In genomic region chr16:30283743-30284337, GRCm38 (mm10) we compare ENCODE assay signal across 8 mouse cellular contexts. TPM values are rescaled to one million over a fixed set of nuclear protein-coding genes. Genes with fewer than 3 reads are reported as not detected.
DNase-seq lines count a peak whose midpoint lies in the region; ATAC-seq and TF ChIP-seq lines count a peak whose summit lies in the region.

No protein-coding gene starts in this region.

- no peaks in the 10 kb centered on the region for H3K36me3 ChIP-seq in forebrain, postnatal 0 days (ENCODE audit: insufficient read depth)
- no peaks in the 10 kb centered on the region for H3K36me3 ChIP-seq in megakaryocyte, embryonic 14.5 days (replicated peaks; ENCODE audit: low read length)

- no peak overlapping the region for H3K27ac ChIP-seq in forebrain, postnatal 0 days (ENCODE audit: low read depth, low read length)

- TF ChIP-seq CTCF in brain, embryonic 14.5 days (IDR thresholded peaks at IDR 0.05; ENCODE audit: borderline replicate concordance, extremely low read depth, insufficient read depth, insufficient read length) = peak; percentile 85
- TF ChIP-seq CTCF in forebrain, postnatal 0 days (IDR thresholded peaks at IDR 0.05; ENCODE audit: low read depth) = peak; percentile 79

- peak; percentile 70; the same call in 1 of the 2 replicates for ATAC-seq in forebrain, postnatal 0 days

- peaks cover 25% of the 10 kb centered on the region for H3K27me3 ChIP-seq in forebrain, postnatal 0 days (ENCODE audit: insufficient read depth, low read length)
- H3K27me3 ChIP-seq in megakaryocyte, embryonic 14.5 days (replicated peaks) = peaks cover 87% of the 10 kb centered on the region

- 0 out of 2 replicates have a peak overlapping the region, but pooled peaks have one; percentile 10 for H3K9ac ChIP-seq in forebrain, postnatal 0 days

- TF ChIP-seq POLR2A in brain, embryonic 14.5 days (IDR thresholded peaks at IDR 0.05; ENCODE audit: borderline replicate concordance, extremely low read depth, insufficient read depth, insufficient read length, poor library complexity, severe bottlenecking) = no peak

- WGBS in forebrain, postnatal 0 days = 2% methylated on average over 15 of the region's 15 CpGs

- DNase-seq in ovary, postnatal 14 days (ENCODE audit: low spot score) = peak; percentile 27
- no peak for DNase-seq in ovary, adult 18-20 months (ENCODE audit: low spot score)
- peak; percentile 78 for DNase-seq in brain, embryonic 14.5 days (ENCODE audit: low read depth)
- DNase-seq in forebrain, postnatal 0 days = peak; percentile 68
- peak; percentile 41 for DNase-seq in kidney, adult 9 months
- DNase-seq in thymus, postnatal 0 days (ENCODE audit: low spot score) = peak; percentile 68
- no peak for DNase-seq in layer of hippocampus, adult 9-11 months

- H3K4me3 ChIP-seq in forebrain, postnatal 0 days (ENCODE audit: low read depth, low read length) = 0 out of 2 replicates have a peak overlapping the region, but pooled peaks have one; percentile 5
- peak overlapping the region; percentile 87 for H3K4me3 ChIP-seq in megakaryocyte, embryonic 14.5 days (replicated peaks)

- peak overlapping the region; percentile 39 for H3K4me2 ChIP-seq in forebrain, postnatal 0 days (ENCODE audit: low read depth)

- no peaks in the 10 kb centered on the region for H3K9me3 ChIP-seq in forebrain, postnatal 0 days (ENCODE audit: low read length)
- H3K9me3 ChIP-seq in megakaryocyte, embryonic 14.5 days = no peaks in the 10 kb centered on the region

- peaks cover 5% of the 10 kb centered on the region; the same call in 1 of the 2 replicates for H3K4me1 ChIP-seq in forebrain, postnatal 0 days (ENCODE audit: insufficient read depth)
- H3K4me1 ChIP-seq in megakaryocyte, embryonic 14.5 days = peaks cover 68% of the 10 kb centered on the region

RNA-seq across cellular contexts. Expression of gene Lrrc15, which starts 0.8 kb away (rescaled TPM):
- polyA plus RNA-seq in brain, embryonic 14.5 days (2012; rRNA removed) = 0.15 and 0.41 TPM in 2 replicates
- total RNA-seq in forebrain, postnatal 0 days (2014; rRNA removed) = 0.15 and 0.48 TPM in 2 replicates
- 0.04 and 0.12 TPM in 2 replicates for polyA plus RNA-seq in forebrain, postnatal 0 days (2015; fragmentation: Nextera tagmentation; extraction: Ambion mirVana)
- 0.11 TPM in 1 of 2 replicates, not detected in the other for polyA plus RNA-seq in megakaryocyte, embryonic 14.5 days (2012; ENCODE audit: insufficient read depth, low replicate concordance)
- 0.21 and 0.23 TPM in 2 replicates for polyA plus RNA-seq in thymus, postnatal 0 days (2015; fragmentation: Nextera tagmentation; extraction: Ambion mirVana)

RNA-seq across cellular contexts. Expression of gene Cpn2, which starts 16.5 kb away (rescaled TPM):
- polyA plus RNA-seq in brain, embryonic 14.5 days (2012; rRNA removed) = not detected in 2 replicates
- total RNA-seq in forebrain, postnatal 0 days (2014; rRNA removed) = not detected in 2 replicates
- not detected in 2 replicates for polyA plus RNA-seq in forebrain, postnatal 0 days (2015; fragmentation: Nextera tagmentation; extraction: Ambion mirVana)
- not detected in 2 replicates for polyA plus RNA-seq in megakaryocyte, embryonic 14.5 days (2012; ENCODE audit: insufficient read depth, low replicate concordance)
- polyA plus RNA-seq in thymus, postnatal 0 days (2015; fragmentation: Nextera tagmentation; extraction: Ambion mirVana) = not detected in 2 replicates

RNA-seq across cellular contexts. Expression of gene Gp5, which starts 26.7 kb away (rescaled TPM):
- 0.57 and 0.96 TPM in 2 replicates for polyA plus RNA-seq in brain, embryonic 14.5 days (2012; rRNA removed)
- total RNA-seq in forebrain, postnatal 0 days (2014; rRNA removed) = 0.24 and 0.54 TPM in 2 replicates
- polyA plus RNA-seq in forebrain, postnatal 0 days (2015; fragmentation: Nextera tagmentation; extraction: Ambion mirVana) = 0.43 and 0.82 TPM in 2 replicates
- polyA plus RNA-seq in megakaryocyte, embryonic 14.5 days (2012; ENCODE audit: insufficient read depth, low replicate concordance) = 1,707 and 3,704 TPM in 2 replicates
- 1.3 and 1.8 TPM in 2 replicates for polyA plus RNA-seq in thymus, postnatal 0 days (2015; fragmentation: Nextera tagmentation; extraction: Ambion mirVana)

Comparison
In these comparisons a context has a peak if more than half of its experiments do, and no peak if none do; other contexts are left out.
1. DNase-seq: peak in ovary, postnatal 14 days (single experiment), brain, embryonic 14.5 days (single experiment), forebrain, postnatal 0 days (single experiment), kidney, adult 9 months (single experiment) and thymus, postnatal 0 days (single experiment); none in ovary, adult 18-20 months (single experiment) and layer of hippocampus, adult 9-11 months (single experiment).
2. RNA of gene Gp5, which starts 26.7 kb away (polyA plus RNA-seq): 1,707 to 3,704 TPM in megakaryocyte, embryonic 14.5 days; 1.3 to 1.8 TPM in thymus, postnatal 0 days, 0.57 to 0.96 TPM in brain, embryonic 14.5 days and 0.43 to 0.82 TPM in forebrain, postnatal 0 days; every median in the first group is over 100 times any median in the second.